Mouse (Mus musculus) liver, adult 2 months (tissue): ENCODE results near the gene Hspa1l. TPM values are rescaled to one million over a fixed set of nuclear protein-coding genes. Genes with fewer than 3 reads are reported as not detected.
A peak's percentile ranks its signal among the peaks of the same experiment; 100 is the strongest.
"Not testable (repeated sequence)": the region's sequence is repeated elsewhere in the genome, so short reads cannot be mapped to it uniquely, and the experiment has no call there.

ENCODE experiments used
- DNase-seq: peaks from one replicate; pipeline ENCODE4 v3.0.0-alpha.2; 2011; ENCODE audit warnings: low read depth, low spot score; ENCODE audit errors: extremely low read depth
- H3K27ac ChIP-seq: fragments of 200-500 bp; replicated peaks from 2 replicates; pipeline ENCODE4 v1.5.1; 2012; ENCODE audit warnings: low read depth, mild to moderate bottlenecking, control low read depth, inconsistent platforms, low read length; ENCODE audit not compliant: insufficient read depth
- H3K27me3 ChIP-seq: fragments of 200-500 bp; 2 replicates; pipeline ENCODE4 v1.6.1; 2012; ENCODE audit warnings: mild to moderate bottlenecking, moderate library complexity, low read length, inconsistent platforms; ENCODE audit not compliant: control insufficient read depth, insufficient read depth
- H3K36me3 ChIP-seq: fragments of 200-500 bp; 2 replicates; pipeline ENCODE4 v1.6.1; 2012; ENCODE audit warnings: low read length, inconsistent platforms; ENCODE audit not compliant: control insufficient read depth, insufficient read depth
- H3K4me1 ChIP-seq: fragments of 200-500 bp; 2 replicates; pipeline ENCODE4 v1.6.1; 2011; ENCODE audit warnings: low read length; ENCODE audit not compliant: control insufficient read depth, insufficient read depth
- H3K4me3 ChIP-seq: fragments of 200-500 bp; 2 replicates; pipeline ENCODE4 v1.5.1; 2011; ENCODE audit warnings: low read depth, mild to moderate bottlenecking, control low read depth, low read length, moderate library complexity; ENCODE audit not compliant: insufficient read depth
- H3K79me2 ChIP-seq: fragments of 200-500 bp; 2 replicates; pipeline ENCODE4 v1.6.1; 2012; ENCODE audit warnings: inconsistent platforms, mild to moderate bottlenecking, low read length, moderate library complexity; ENCODE audit not compliant: control insufficient read depth, insufficient read depth
- H3K9ac ChIP-seq: fragments of 200-500 bp; 2 replicates; pipeline ENCODE4 v1.6.1; 2012; ENCODE audit warnings: low read depth, mild to moderate bottlenecking, control low read depth, inconsistent platforms, low read length
- CTCF ChIP-seq: fragments of 200-500 bp; IDR thresholded peaks from 2 replicates; pipeline ENCODE4 v1.5.1; 2011; ENCODE audit warnings: low read depth, low read length, control low read depth
- POLR2A ChIP-seq: fragments of 200-500 bp; IDR thresholded peaks from 2 replicates; pipeline ENCODE4 v1.6.1; 2011; ENCODE audit warnings: low read length, control low read depth; ENCODE audit not compliant: insufficient read depth; ENCODE audit errors: extremely low read depth
- WGBS: fragments of 180-500 bp; shearing (Covaris S2); methylation state at CpG from one replicate; pipeline ENCODE4 v1.1.7; 2018; 5-methylcytosine and 5-hydroxymethylcytosine counted together
- polyA plus RNA-seq: library from polyadenylated mRNA; depleted of rRNA; stranded (reverse); fragments of >200 nt; gene quantifications from 2 replicates; pipeline ENCODE4 v1.2.3, GENCODE M21; 2012
- total RNA-seq: library from RNA; depleted of rRNA; stranded (reverse); fragments of >200 nt; gene quantifications from 2 replicates; pipeline ENCODE4 v1.2.3, GENCODE M21; 2014

The Hspa1l gene
- total and polyA plus RNA-seq, 2 experiments = 0.18 TPM; not detected in 1

DNA sequence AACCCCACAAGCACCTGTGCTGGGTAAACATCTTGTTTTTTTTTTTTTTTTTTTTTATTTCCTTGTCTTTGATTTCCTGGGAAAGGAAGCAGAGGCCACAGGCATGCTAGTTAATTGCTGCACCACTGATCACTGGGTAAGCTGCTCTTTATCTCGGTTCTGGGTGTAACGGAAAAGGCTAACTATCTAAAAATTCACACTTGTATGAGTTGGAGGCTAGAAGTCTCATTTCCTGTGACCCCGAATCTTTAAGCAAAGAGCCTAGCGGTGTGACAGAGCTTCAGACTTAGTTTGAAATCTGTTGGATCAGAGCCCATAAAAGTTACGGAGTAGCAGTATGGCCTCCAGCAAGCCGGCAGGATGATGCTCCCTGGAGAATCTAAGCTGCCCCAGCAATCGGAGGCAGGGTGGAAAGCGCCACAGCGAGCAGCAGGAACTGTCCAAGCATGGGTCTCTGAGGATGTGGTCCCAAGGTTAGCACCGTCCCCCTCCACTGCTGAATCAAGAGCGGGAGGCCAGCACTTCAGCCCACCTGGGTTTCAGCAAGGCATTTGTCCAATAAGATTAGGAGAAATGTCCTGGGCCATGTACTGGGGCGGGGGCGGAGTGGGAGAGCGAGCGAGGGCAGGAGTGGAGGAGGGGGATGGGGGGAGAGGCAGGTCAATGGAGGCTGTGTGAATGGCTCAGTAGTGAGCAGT is 31.0 kb upstream of the Hspa1l start:
- no peaks in the 10 kb centered on the region for H3K27me3 ChIP-seq
- peaks cover 2% of the 10 kb centered on the region for H3K4me1 ChIP-seq
- H3K79me2 ChIP-seq = no peaks in the 10 kb centered on the region
- no peak overlapping the region for H3K27ac ChIP-seq
- no peak for DNase-seq
- peak overlapping the region; percentile 53 for H3K4me3 ChIP-seq
- TF ChIP-seq CTCF = no peak
- TF ChIP-seq POLR2A = no peak
- H3K9ac ChIP-seq = peak overlapping the region; percentile 24; the same call in 1 of the 2 replicates
- H3K36me3 ChIP-seq = no peaks in the 10 kb centered on the region
- WGBS = 57% methylated on average over 15 of the region's 15 CpGs

DNA sequence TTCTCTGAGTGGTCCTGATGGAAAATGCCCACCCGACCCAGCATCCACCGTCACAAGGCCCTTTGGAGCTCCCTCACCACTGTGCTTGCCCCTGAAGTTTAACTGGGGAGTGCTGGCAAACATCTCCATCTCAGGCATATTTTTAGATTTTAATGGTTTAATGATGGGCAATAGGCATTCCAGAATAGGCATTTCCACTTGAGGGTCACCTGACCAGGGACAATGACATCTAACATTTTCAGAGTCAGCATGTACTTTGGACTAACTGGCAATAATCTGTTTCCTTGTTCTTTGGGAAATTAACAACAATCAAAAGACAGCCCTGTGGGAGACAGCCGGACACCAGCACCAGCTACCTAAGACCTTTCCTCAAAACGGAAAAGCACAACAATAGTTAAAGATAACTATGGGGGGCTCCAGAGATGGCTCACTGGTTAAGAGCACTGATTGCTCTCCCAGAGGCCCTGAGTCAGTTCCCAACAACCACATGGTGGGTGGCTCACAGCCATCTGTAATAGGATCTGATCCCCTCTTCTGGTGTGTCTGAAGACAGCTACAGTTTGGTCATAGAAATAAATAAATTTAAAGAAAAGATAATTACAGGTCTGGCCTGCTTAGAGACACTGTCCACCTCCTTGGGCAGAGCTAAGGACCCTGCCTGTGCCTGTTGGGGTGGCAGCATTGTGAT is 29.2 kb upstream of the Hspa1l start:
- Histone ChIP-seq H3K79me2 (no peaks in the 10 kb centered on the region), H3K4me1 (peaks cover 3% of the 10 kb centered on the region; the same call in 1 of the 2 replicates), H3K27ac (no peak overlapping the region), H3K9ac (no peak overlapping the region), H3K27me3 (no peaks in the 10 kb centered on the region), H3K36me3 (no peaks in the 10 kb centered on the region), H3K4me3 (no peak overlapping the region)
- TF ChIP-seq CTCF = no peak
- no peak for TF ChIP-seq POLR2A
- WGBS = 73% methylated on average over 4 of the region's 4 CpGs
- peak; percentile 79 for DNase-seq

DNA sequence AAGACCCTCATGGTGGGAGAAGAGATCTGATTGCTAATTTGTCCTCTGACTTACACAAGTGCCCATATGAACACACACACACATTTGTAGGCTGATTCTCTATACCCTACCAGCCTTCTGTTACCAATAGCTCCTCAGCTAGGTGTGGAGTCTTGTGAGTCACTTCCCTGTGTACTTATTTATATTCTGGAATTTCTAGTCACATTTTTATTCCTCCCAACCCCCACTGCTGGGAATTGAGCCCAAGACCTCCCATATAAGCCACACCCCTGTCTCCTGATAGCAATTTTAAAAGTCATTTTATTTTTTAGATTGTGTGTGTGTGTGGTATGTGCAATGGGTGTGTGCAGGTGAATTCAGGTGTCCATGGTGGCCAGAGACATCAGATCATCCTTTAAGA is 28.1 kb upstream of the Hspa1l start:
- no peaks in the 10 kb centered on the region for H3K79me2 ChIP-seq
- H3K36me3 ChIP-seq = 0 out of 2 replicates have a peak, but pooled peaks cover under 1% of the 10 kb centered on the region
- H3K9ac ChIP-seq = no peak overlapping the region
- H3K4me1 ChIP-seq = peaks cover 3% of the 10 kb centered on the region; the same call in 1 of the 2 replicates
- TF ChIP-seq POLR2A (no peak), CTCF (no peak)
- no peak overlapping the region for H3K4me3 ChIP-seq
- DNase-seq = no peak
- no peak overlapping the region for H3K27ac ChIP-seq
- no peaks in the 10 kb centered on the region for H3K27me3 ChIP-seq

DNA sequence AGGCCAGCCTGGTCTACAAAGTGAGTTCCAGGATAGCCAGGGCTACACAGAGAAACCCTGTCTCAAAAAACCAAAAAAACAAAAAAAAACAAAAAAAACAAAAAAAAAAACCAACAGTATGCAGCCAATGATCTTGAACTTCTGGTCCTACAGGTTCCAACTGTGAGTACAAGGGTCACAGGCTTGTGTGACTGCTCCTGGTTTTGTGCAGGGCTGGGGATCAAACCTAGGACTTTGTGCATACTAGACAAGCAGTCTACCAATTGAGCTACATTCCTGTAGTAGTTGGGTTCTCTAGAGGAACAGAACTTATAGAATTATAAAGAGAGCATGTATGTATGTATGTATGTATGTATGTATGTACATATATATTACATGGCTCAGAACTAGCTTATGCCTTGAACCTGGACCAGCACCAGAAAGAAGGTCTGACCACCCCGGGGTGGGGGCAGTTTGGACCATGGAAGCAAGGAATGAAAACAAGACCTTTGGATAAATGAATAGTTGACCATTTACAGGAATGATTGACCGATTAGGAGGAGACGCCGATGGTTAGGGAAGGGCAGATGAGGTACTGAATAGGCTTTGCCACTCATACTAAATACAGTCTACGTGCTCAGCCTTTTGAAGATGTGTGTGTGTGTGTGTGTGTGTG is 25.9 kb upstream of the Hspa1l start:
- Histone ChIP-seq H3K27me3 (no peaks in the 10 kb centered on the region), H3K79me2 (no peaks in the 10 kb centered on the region), H3K36me3 (peaks cover 7% of the 10 kb centered on the region; the same call in 1 of the 2 replicates), H3K4me3 (no peak overlapping the region), H3K4me1 (peaks cover 9% of the 10 kb centered on the region), H3K9ac (no peak overlapping the region), H3K27ac (no peak overlapping the region)
- DNase-seq = peak; percentile 79
- no peak for TF ChIP-seq CTCF
- WGBS = 28% methylated on average over 5 of the region's 5 CpGs

DNA sequence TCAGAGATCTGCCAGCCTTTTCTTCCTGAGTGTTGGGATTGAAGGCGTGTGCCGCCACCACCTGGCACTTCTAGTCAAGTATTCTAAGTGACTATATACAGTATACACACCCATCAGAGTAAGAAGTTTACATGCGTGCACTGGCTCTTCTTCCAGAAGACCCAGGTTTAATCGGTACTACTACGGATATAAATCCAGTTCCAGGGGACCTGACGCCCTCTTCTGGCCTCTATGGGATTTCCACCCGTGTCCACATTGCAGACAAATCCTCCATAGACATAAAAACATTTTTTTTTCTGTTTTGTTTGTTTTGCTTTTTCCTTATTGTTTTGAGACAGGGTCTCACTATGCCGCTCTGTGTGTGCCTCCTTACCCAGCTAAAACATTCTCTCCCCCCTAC is 24.9 kb upstream of the Hspa1l start:
- TF ChIP-seq POLR2A (no peak), CTCF (peak; percentile 58; the same call in 1 of the 2 replicates)
- WGBS = 21% methylated on average over 8 of the region's 8 CpGs
- no peak overlapping the region for H3K27ac ChIP-seq

DNA sequence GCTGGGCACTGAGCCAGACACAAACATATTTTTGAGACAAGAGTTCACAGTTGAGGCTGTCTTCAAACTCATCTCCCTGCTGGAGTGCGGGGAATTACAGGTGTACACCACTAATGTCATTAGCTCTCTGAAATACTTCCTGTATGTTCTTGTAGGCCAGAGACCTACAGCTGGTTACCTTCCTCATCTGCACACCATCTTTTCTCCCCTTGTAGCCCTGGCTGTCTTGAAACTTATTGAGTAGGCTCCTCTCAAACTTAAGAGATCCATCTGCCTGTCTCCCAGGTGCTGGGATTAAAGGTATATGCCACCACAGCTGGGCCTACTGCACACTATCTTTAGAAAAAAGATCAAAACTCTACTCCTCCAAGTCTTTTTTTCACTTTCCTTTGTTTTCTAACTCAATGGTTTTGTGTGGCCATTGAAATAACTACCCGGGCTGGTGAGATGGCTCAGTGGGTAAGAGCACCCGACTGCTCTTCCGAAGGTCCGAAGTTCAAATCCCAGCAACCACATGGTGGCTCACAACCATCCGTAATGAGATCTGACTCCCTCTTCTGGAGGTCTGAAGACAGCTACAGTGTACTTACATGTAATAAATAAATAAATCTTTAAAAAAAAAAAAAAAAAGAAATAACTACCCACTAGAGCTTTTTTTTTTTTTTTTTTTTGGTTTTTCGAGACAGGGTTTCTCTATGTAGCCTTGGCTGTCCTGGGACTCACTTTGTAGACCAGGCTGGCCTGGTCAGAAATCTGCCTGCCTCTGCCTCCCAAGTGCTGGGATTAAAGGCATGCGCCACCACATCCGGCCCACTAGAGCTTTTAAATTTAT is 23.6 kb upstream of the Hspa1l start:
- H3K27me3 ChIP-seq, H3K79me2 ChIP-seq, H3K27ac ChIP-seq, H3K4me3 ChIP-seq, H3K9ac ChIP-seq, H3K4me1 ChIP-seq, H3K36me3 ChIP-seq, DNase-seq: not testable (repeated sequence)
- WGBS = 50% methylated on average over 9 of the region's 9 CpGs

More for the DNA sequence above, 24.9 kb upstream of the Hspa1l start:
- Histone ChIP-seq H3K27me3 (no peaks in the 10 kb centered on the region), H3K9ac (no peak overlapping the region), H3K4me3 (no peak overlapping the region), H3K79me2 (peaks cover 5% of the 10 kb centered on the region; the same call in 1 of the 2 replicates), H3K36me3 (peaks cover 7% of the 10 kb centered on the region; the same call in 1 of the 2 replicates), H3K4me1 (peaks cover 9% of the 10 kb centered on the region)
- DNase-seq = peak; percentile 53
